Mouse (Mus musculus): ENCODE results near the gene Tmem120b.

The Tmem120b gene

GRCm38 (mm10) chr5:123138953-123139721, 70.9 kb downstream of the Tmem120b start:
- peak; percentile 92 to 96 for DNase-seq (ENCODE audit: inconsistent age in 2 of 2, low spot score in 1 of 2)

- peak in 1 of 2 experiments; percentile 85 for DNase-seq (ENCODE audit: inconsistent age in 2 of 2, low spot score in 1 of 2)
These were observed 71.8 kb downstream of the Tmem120b start for GRCm38 (mm10) chr5:123139722-123140627.

- peak; percentile 93 to 99 for DNase-seq (ENCODE audit: inconsistent age in 2 of 2, low spot score in 1 of 2)
These were observed 72.7 kb downstream of the Tmem120b start for GRCm38 (mm10) chr5:123140694-123141554.

GRCm38 (mm10) chr5:123141555-123142160, 73.4 kb downstream of the Tmem120b start:
- DNase-seq (ENCODE audit: inconsistent age in 2 of 2, low spot score in 1 of 2) = peak in 1 of 2 experiments; percentile 74

GRCm38 (mm10) chr5:123142161-123143157, 74.2 kb downstream of the Tmem120b start, which contains the start of gene Setd1b:
Gene Setd1b, plus strand, starts transcription at chr5:123142193.
- DNase-seq (ENCODE audit: inconsistent age in 2 of 2, low spot score in 1 of 2) = peak; percentile 73 to 89

- DNase-seq (ENCODE audit: inconsistent age in 2 of 2, low spot score in 1 of 2) = peak in 1 of 2 experiments; percentile 76
These were observed 75.2 kb downstream of the Tmem120b start for GRCm38 (mm10) chr5:123143251-123143970.

GRCm38 (mm10) chr5:123143971-123144745, 75.9 kb downstream of the Tmem120b start:
- peak in 1 of 2 experiments; percentile 69 for DNase-seq (ENCODE audit: inconsistent age in 2 of 2, low spot score in 1 of 2)

DNA sequence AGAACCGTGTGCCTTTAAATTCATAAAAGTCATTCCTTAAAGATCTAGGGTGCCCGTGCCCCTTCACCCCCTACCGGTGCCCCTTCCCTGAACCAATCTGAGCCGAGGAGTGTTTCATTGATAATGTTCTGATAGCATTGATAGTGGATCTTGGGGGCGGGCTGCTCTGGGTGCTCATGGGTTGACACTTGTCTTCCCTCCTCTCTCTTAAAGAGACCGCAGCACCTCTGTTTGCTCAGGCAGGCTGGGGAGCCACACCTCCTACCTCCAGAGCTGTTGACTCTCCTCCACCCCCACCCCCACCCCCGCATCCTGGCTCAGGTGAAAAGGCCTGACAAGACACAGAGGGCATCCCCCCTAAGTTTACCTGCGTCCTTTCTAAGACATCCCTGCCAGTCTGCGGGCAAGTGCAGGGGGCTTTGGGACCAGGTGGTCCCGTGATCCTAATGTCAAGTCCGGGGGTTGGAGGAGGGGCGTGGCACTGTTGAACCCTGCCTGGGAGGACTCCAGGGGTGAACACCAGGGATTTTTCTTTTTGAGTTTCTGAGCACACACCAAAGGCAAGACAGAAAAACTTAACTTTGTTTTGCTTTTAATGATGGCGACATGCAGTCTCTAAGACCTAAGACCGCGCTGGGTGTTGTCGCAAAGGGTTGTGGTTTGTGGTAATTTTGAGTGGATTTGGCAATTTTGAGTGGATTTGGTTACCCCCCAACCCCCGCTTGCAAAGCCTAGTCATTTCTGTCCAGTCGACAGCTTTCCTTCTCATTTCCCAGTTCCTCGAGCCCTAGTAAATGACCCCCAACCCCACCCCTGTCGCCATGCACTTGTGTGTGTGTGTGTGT, 76.8 kb downstream of the Tmem120b start:
- DNase-seq (ENCODE audit: inconsistent age in 2 of 2, low spot score in 1 of 2) = peak in 1 of 2 experiments; percentile 66

GRCm38 (mm10) chr5:123146357-123146756, 78.1 kb downstream of the Tmem120b start:
- no peak for DNase-seq (ENCODE audit: inconsistent age in 2 of 2, low spot score in 1 of 2)

DNA sequence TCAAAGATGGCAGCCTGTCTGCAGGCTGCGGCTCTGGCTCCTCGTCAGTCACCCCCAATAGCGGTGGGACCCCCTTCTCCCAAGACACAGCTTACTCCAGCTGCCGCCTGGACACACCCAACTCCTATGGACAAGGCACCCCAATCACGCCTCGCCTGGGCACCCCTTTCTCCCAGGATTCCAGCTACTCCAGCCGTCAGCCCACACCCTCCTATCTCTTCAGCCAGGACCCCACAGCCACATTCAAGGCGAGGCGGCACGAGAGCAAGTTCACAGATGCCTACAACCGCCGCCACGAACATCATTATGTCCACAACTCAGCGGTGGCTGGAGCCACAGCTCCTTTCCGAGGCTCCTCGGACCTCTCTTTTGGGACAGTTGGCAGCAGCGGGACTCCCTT, 79.4 kb downstream of the Tmem120b start:
- DNase-seq (ENCODE audit: inconsistent age in 2 of 2, low spot score in 1 of 2) = no peak

DNA sequence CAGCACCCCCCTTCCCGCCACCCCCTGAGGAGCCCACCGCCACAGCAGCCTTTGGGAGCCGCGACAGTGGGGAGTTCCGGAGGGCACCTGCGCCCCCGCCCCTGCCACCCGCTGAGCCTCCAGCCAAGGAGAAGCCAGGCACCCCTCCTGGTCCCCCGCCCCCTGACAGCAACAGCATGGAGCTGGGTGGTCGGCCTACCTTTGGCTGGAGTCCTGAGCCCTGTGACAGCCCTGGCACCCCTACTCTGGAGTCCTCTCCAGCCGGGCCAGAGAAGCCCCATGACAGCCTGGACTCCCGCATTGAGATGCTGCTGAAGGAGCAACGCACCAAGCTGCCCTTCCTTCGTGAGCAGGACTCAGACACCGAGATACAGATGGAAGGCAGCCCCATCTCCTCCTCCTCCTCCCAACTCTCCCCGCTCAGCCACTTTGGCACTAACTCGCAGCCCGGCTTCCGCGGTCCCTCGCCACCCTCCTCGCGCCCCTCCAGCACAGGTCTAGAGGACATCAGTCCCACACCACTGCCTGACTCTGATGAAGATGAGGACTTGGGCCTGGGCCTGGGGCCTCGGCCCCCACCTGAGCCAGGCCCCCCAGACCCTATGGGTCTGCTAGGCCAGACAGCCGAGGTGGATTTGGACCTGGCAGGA, 80.0 kb downstream of the Tmem120b start:
- no peak for DNase-seq (ENCODE audit: inconsistent age in 2 of 2, low spot score in 1 of 2)

DNA sequence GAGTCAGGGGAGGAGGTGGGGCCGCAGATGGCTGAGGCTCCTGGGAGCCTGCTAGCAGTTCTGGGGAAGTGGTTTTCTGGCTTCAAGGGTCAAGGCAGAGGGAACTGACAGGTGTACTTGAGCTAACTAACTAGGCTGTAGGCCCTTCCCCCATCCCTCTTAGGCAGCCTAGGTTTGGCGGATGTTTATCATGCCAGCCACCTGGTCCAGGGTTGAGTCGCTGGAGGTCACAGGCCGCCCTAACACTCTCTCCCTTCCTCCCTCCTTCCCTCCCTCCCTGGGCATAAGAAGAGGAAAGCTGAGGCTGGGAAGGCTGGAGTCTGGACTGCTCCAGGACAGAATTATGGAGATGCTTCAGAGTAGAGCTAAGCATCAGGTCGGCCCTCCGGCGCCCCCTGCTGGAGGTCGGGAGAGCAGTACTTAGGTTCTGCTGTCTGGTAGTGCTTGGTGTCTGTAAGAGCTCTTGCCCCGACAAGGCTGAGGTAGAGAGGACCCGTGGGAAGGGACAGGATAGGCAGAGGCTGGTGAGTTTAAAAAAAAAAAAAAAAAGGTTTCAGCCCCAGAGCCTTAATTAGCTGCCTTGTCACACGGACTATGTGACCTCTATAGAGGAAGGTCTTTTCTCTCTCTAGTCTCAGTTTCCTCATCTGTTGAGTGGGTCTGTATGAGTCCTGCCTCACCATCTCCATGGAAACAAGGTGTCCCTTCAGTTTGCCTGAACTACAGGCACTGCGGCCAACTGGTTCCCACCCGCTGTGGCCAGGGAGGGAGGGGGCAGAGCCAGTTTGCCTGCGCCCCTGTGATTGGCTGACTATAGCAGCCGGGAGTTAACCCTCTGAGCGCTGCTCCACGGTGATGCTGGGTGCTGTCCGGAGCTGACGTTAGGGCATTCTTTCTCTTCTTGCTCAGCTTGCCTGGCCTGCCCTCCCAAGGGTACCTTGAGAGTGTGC, 81.5 kb downstream of the Tmem120b start:
- peak; percentile 90 to 96 for DNase-seq (ENCODE audit: inconsistent age in 2 of 2, low spot score in 1 of 2)

GRCm38 (mm10) chr5:123150641-123151040, 82.4 kb downstream of the Tmem120b start:
- DNase-seq (ENCODE audit: inconsistent age in 2 of 2, low spot score in 1 of 2) = no peak

DNA sequence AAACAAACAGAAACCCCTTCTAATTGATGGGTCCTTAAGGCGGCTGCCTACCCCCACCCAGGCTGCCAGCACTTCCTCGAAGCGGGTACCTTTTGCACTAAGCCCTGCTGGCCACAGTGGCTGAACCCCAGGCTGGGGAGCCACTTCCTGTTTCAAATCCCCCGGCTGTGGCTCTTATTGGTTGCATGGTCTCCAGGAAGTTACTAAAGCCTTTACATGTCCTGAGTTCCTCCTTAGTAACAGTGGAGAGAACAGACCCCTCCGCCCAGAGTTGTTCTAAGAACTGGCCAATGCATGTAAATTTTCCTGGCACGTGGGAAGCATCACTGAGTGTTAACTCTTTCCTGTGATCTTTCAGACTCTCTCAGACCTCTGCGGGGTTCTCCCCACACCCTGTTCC, 82.9 kb downstream of the Tmem120b start:
- peak in 1 of 2 experiments; percentile 52 for DNase-seq (ENCODE audit: inconsistent age in 2 of 2, low spot score in 1 of 2)

DNA sequence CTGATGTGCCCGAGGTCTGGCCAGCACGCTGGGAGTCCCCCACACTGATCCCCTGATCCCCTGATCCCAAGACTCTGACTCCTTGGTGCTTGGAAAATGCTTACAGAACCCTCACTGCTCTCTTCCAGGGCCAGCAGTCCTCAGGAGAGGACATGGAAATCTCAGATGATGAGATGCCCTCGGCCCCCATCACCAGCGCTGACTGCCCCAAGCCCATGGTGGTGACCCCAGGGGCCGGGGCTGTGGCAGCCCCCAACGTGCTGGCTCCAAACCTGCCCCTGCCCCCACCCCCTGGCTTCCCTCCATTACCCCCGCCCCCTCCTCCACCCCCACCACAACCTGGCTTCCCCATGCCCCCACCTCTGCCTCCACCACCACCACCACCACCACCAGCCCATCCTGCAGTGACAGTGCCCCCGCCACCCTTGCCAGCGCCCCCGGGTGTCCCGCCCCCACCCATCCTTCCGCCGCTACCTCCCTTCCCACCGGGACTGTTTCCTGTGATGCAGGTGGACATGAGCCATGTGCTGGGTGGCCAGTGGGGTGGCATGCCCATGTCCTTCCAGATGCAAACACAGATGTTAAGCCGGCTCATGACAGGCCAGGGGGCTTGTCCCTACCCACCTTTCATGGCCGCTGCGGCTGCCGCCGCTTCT, 83.6 kb downstream of the Tmem120b start:
- no peak for DNase-seq (ENCODE audit: inconsistent age in 2 of 2, low spot score in 1 of 2)

All from adrenal gland, adult (tissue).